Mouse (Mus musculus): Measurements from ENCODE around the gene Hoxd4. TPM values are rescaled to one million over a fixed set of nuclear protein-coding genes. Genes with fewer than 3 reads are reported as not detected.

The Hoxd4 gene
- total and polyA plus RNA-seq, 2 experiments from 2014 or later: not detected

DNA sequence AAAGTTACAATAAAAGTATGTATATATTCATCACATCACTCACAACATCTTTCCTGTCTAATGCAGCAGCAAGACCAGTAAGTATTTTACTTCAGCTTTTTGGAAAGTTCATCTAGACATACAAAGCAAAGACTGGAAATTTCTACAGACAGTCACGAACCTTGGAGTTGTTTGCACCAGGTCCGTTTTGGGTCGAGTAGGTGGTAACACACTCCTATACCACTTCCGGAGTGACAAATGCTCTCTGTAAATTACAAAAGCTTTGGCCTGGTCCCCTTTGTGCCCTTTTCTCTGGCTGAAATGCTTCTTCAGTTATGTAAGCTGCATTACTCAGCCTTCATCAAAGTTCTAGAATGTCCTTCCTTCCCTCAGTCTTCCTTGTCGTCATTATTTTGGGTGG, 42.0 kb downstream of the Hoxd4 start:
- Histone ChIP-seq H3K4me3 (ENCODE audit: low read depth, low read length) (no peak overlapping the region), H3K9me3 (ENCODE audit: low read length) (0 out of 2 replicates have a peak, but pooled peaks cover 3% of the 10 kb centered on the region), H3K4me2 (ENCODE audit: low read depth) (no peak overlapping the region), H3K27ac (ENCODE audit: low read depth, low read length) (no peak overlapping the region), H3K9ac (no peak overlapping the region), H3K27me3 (ENCODE audit: insufficient read depth, low read length) (peaks cover 90% of the 10 kb centered on the region), H3K36me3 (ENCODE audit: insufficient read depth) (no peaks in the 10 kb centered on the region), H3K4me1 (ENCODE audit: insufficient read depth) (no peaks in the 10 kb centered on the region)
- WGBS: 15% methylated on average over 5 of the region's 5 CpGs
- no peak for TF ChIP-seq CTCF (IDR thresholded peaks at IDR 0.05; ENCODE audit: low read depth)
- ATAC-seq (no peak), DNase-seq (no peak)

DNA sequence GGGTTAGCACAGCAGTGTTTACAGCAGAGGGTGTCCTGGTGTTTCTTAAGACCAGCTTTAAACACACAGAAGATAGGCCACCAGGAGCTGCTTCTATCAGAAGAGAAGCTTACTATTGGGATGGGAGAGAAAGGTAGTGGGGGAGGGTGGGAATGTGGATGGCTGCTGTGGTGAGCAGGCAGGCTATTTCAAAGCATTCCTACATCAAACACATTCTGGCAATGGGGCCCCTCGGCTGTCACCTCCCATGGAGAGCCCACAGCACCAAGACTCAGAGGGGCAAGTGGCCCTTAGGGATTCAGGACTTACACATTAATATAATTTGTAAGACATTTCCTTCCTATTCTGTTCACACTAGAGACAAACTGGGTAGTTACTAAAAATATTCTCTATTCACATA, 48.4 kb downstream of the Hoxd4 start:
- Histone ChIP-seq H3K9ac (no peak overlapping the region), H3K4me3 (ENCODE audit: low read depth, low read length) (no peak overlapping the region), H3K27ac (ENCODE audit: low read depth, low read length) (no peak overlapping the region), H3K27me3 (ENCODE audit: insufficient read depth, low read length) (peaks cover 83% of the 10 kb centered on the region), H3K4me2 (ENCODE audit: low read depth) (no peak overlapping the region), H3K9me3 (ENCODE audit: low read length) (0 out of 2 replicates have a peak, but pooled peaks cover 3% of the 10 kb centered on the region), H3K4me1 (ENCODE audit: insufficient read depth) (0 out of 2 replicates have a peak, but pooled peaks cover 3% of the 10 kb centered on the region), H3K36me3 (ENCODE audit: insufficient read depth) (no peaks in the 10 kb centered on the region)
- WGBS: 0% methylated on average over 1 of the region's 1 CpGs
- DNase-seq: no peak
- no peak for ATAC-seq
- no peak for TF ChIP-seq CTCF (IDR thresholded peaks at IDR 0.05; ENCODE audit: low read depth)

DNA sequence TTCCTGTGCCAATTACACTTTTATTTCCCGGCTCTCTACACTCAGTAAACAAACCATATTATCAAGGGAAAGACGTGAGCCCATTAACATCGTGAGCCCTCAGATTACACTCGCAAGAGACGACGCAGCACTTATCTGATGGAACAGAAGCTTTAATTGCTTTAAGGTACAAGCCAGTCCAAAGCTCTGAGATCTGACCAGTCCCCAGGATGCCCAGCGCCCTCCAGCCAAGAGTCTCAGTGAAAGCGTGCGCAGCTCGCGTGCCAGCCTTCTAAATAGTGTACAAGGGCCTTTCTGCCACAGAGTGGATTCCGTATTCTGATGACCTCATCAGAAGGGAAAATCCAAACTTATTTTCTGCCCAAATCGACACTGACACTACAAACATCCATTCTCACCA, 50.2 kb downstream of the Hoxd4 start:
- no peak overlapping the region for H3K9ac ChIP-seq
- no peak overlapping the region for H3K27ac ChIP-seq (ENCODE audit: low read depth, low read length)
- H3K27me3 ChIP-seq (ENCODE audit: insufficient read depth, low read length): peaks cover 77% of the 10 kb centered on the region
- TF ChIP-seq CTCF (IDR thresholded peaks at IDR 0.05; ENCODE audit: low read depth): no peak
- H3K4me1 ChIP-seq (ENCODE audit: insufficient read depth): 0 out of 2 replicates have a peak, but pooled peaks cover 3% of the 10 kb centered on the region
- H3K36me3 ChIP-seq (ENCODE audit: insufficient read depth): no peaks in the 10 kb centered on the region
- no peak overlapping the region for H3K4me2 ChIP-seq (ENCODE audit: low read depth)
- 3% methylated on average over 13 of the region's 13 CpGs for WGBS
- H3K9me3 ChIP-seq (ENCODE audit: low read length): no peaks in the 10 kb centered on the region
- no peak overlapping the region for H3K4me3 ChIP-seq (ENCODE audit: low read depth, low read length)
- DNase-seq: no peak
- ATAC-seq: no peak

GRCm38 (mm10) chr2:74762522-74763244, 51.0 kb downstream of the Hoxd4 start, which contains the start of gene Hoxd1:
Gene Hoxd1, plus strand, starts transcription at chr2:74762980.
- Histone ChIP-seq H3K9ac (0 out of 2 replicates have a peak within 1 kb of the TSS, but pooled peaks have one; percentile 3), H3K36me3 (ENCODE audit: insufficient read depth) (no peaks in the 10 kb centered on the region), H3K4me2 (ENCODE audit: low read depth) (peak within 1 kb of the TSS; percentile 90), H3K27me3 (ENCODE audit: insufficient read depth, low read length) (peaks cover 69% of the 10 kb centered on the region), H3K4me1 (ENCODE audit: insufficient read depth) (0 out of 2 replicates have a peak, but pooled peaks cover 3% of the 10 kb centered on the region), H3K4me3 (ENCODE audit: low read depth, low read length) (peak within 1 kb of the TSS; percentile 43), H3K27ac (ENCODE audit: low read depth, low read length) (no peak within 1 kb of the TSS), H3K9me3 (ENCODE audit: low read length) (no peaks in the 10 kb centered on the region)
- under 1% methylated on average over 56 of the region's 61 CpGs for WGBS
- ATAC-seq (peak; percentile 58; the same call in 1 of the 2 replicates), DNase-seq (no peak)
- no peak for TF ChIP-seq CTCF (IDR thresholded peaks at IDR 0.05; ENCODE audit: low read depth)

DNA sequence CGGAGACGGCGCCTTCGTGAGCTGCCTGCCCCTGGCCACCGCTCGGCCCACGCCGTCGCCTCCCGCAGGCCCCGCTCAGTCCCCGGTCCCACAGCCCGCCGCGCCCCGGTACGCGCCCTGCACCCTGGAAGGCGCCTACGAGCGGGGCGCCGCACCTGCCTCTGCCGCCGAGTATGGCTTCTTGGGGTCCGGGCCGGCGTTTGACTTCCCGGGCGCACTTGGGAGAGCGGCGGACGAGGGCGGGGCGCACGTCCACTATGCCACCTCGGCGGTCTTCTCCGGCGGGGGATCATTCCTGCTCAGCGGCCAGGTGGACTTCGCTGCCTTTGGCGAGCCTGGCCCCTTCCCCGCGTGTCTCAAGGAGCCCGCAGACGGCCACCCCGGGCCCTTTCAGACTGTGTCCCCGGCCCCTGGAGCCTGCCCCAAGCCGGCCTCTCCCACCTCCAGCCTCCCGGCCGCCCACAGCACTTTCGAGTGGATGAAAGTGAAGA, 51.6 kb downstream of the Hoxd4 start:
- DNase-seq: no peak
- Histone ChIP-seq H3K27ac (ENCODE audit: low read depth, low read length) (no peak overlapping the region), H3K36me3 (ENCODE audit: insufficient read depth) (no peaks in the 10 kb centered on the region), H3K9ac (0 out of 2 replicates have a peak overlapping the region, but pooled peaks have one; percentile 3), H3K4me3 (ENCODE audit: low read depth, low read length) (peak overlapping the region; percentile 43), H3K27me3 (ENCODE audit: insufficient read depth, low read length) (peaks cover 65% of the 10 kb centered on the region), H3K4me2 (ENCODE audit: low read depth) (peak overlapping the region; percentile 90), H3K9me3 (ENCODE audit: low read length) (no peaks in the 10 kb centered on the region), H3K4me1 (ENCODE audit: insufficient read depth) (0 out of 2 replicates have a peak, but pooled peaks cover 3% of the 10 kb centered on the region)
- ATAC-seq: peak; percentile 27; the same call in 1 of the 2 replicates
- WGBS: 4% methylated on average over 47 of the region's 53 CpGs
- no peak for TF ChIP-seq CTCF (IDR thresholded peaks at IDR 0.05; ENCODE audit: low read depth)

DNA sequence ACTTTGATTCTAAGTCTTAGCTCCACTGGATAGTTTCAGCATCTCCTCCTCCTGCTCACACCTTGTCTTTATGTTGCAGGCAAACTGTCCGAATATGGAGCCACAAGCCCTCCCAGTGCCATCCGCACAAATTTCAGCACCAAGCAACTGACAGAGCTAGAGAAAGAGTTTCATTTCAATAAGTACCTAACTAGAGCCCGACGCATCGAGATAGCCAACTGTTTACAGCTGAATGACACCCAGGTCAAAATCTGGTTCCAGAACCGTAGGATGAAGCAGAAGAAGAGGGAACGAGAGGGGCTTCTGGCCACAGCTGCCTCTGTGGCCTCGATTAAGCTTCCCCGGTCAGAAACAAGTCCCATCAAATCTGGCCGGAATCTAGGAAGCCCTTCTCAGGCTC, 52.2 kb downstream of the Hoxd4 start:
- peaks cover 70% of the 10 kb centered on the region for H3K27me3 ChIP-seq (ENCODE audit: insufficient read depth, low read length)
- H3K27ac ChIP-seq (ENCODE audit: low read depth, low read length): no peak overlapping the region
- no peak for DNase-seq
- 0 out of 2 replicates have a peak, but pooled peaks cover 3% of the 10 kb centered on the region for H3K4me1 ChIP-seq (ENCODE audit: insufficient read depth)
- 50% methylated on average over 10 of the region's 10 CpGs for WGBS
- H3K4me3 ChIP-seq (ENCODE audit: low read depth, low read length): no peak overlapping the region
- no peak for TF ChIP-seq CTCF (IDR thresholded peaks at IDR 0.05; ENCODE audit: low read depth)
- no peaks in the 10 kb centered on the region for H3K9me3 ChIP-seq (ENCODE audit: low read length)
- H3K36me3 ChIP-seq (ENCODE audit: insufficient read depth): no peaks in the 10 kb centered on the region
- no peak for ATAC-seq
- H3K9ac ChIP-seq: no peak overlapping the region
- H3K4me2 ChIP-seq (ENCODE audit: low read depth): no peak overlapping the region

- H3K4me2 ChIP-seq (ENCODE audit: low read depth): no peak overlapping the region
- H3K27ac ChIP-seq (ENCODE audit: low read depth, low read length): no peak overlapping the region
- WGBS: 80% methylated on average over 2 of the region's 2 CpGs
- no peaks in the 10 kb centered on the region for H3K9me3 ChIP-seq (ENCODE audit: low read length)
- peaks cover 6% of the 10 kb centered on the region; the same call in 1 of the 2 replicates for H3K27me3 ChIP-seq (ENCODE audit: insufficient read depth, low read length)
- no peak for ATAC-seq
- H3K4me1 ChIP-seq (ENCODE audit: insufficient read depth): no peaks in the 10 kb centered on the region
- no peak overlapping the region for H3K9ac ChIP-seq
- no peak for DNase-seq
- TF ChIP-seq CTCF (IDR thresholded peaks at IDR 0.05; ENCODE audit: low read depth): no peak
- H3K36me3 ChIP-seq (ENCODE audit: insufficient read depth): no peaks in the 10 kb centered on the region
- H3K4me3 ChIP-seq (ENCODE audit: low read depth, low read length): no peak overlapping the region
Observed at GRCm38 (mm10) chr2:74774359-74774758, 62.6 kb downstream of the Hoxd4 start.

Data from forebrain, postnatal 0 days (tissue).